Mouse (Mus musculus): Measurements from ENCODE around the gene Mdh1b. TPM values are rescaled to one million over a fixed set of nuclear protein-coding genes. Genes with fewer than 3 reads are reported as not detected.

Gene Mdh1b
- total RNA-seq (2012; rRNA removed) (not detected in 2 replicates), polyA plus RNA-seq (2012; ENCODE audit: insufficient read depth in 1 of 2, insufficient read length in 2 of 2, low read depth in 1 of 2, low replicate concordance in 2 of 2, missing spikeins in 1 of 2) (not detected)

DNA sequence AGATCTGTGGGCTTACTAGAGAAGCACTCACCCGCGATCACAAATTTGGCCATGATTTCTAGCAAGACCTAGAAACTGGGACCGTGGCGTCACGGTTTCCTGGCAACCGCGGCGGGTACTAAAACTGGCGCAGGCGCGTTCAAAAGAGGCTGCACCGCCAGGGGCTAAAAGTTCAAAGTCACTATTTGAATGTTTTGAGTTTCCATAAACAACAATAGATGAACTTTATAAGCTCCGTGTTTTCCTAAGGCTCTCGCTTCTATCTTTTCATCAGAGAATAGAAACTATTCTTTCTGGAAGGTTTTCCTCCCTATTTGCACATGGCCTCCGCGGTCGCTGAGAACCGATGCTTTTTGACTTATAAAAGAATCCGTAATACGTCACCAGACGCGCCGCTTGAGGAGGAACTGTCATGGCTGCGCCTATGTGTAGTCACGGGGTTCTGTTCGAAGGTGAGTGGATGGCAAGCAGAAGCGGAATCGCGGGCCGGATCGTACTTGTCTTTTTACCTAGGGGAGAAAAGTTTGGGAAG lies at the start of gene Mdh1b, which contains the start of gene Fastkd2:
Mdh1b (minus strand) TSS at position 79 of the 532 bp plus-strand sequence.
Fastkd2 (plus strand) TSS at position 375 of the 532 bp plus-strand sequence.
- no peak within 1 kb of the TSS for H3K27ac ChIP-seq (ENCODE audit: control insufficient read depth, low read depth, low read length)
- H3K4me3 ChIP-seq (ENCODE audit: control insufficient read depth in 1 of 2, insufficient read depth in 1 of 2, low read depth in 2 of 2, low read length in 2 of 2): no peak within 1 kb of the TSS
- no peaks in the 10 kb centered on the region for H3K4me1 ChIP-seq (ENCODE audit: control insufficient read depth in 1 of 2, insufficient read depth in 2 of 2, low read length in 2 of 2)
- H3K9me3 ChIP-seq (replicated peaks; ENCODE audit: insufficient read depth, low read length): no peaks in the 10 kb centered on the region
- no peaks in the 10 kb centered on the region for H3K36me3 ChIP-seq (ENCODE audit: control insufficient read depth in 1 of 2, insufficient read depth in 2 of 2, low read length in 2 of 2)
- no peaks in the 10 kb centered on the region for H3K27me3 ChIP-seq (ENCODE audit: control insufficient read depth in 1 of 2, insufficient read depth in 2 of 2, low read length in 2 of 2)
- DNase-seq (ENCODE audit: low read depth, low spot score): no peak
- TF ChIP-seq MAX (IDR thresholded peaks at IDR 0.05; ENCODE audit: low read length): no peak
- no peak for TF ChIP-seq CHD2 (IDR thresholded peaks at IDR 0.05; ENCODE audit: low read length)
- no peak for TF ChIP-seq RAD21 (IDR thresholded peaks at IDR 0.05; ENCODE audit: low read depth, low read length)
- TF ChIP-seq UBTF (IDR thresholded peaks at IDR 0.05; ENCODE audit: borderline replicate concordance, insufficient read depth, low read depth, low read length): no peak
- no peak for TF ChIP-seq ETS1 (IDR thresholded peaks at IDR 0.05; ENCODE audit: low read depth, low read length)
- no peak for TF ChIP-seq ZNF384 (IDR thresholded peaks at IDR 0.05; ENCODE audit: low read depth, low read length)
- TF ChIP-seq ZC3H11A (IDR thresholded peaks at IDR 0.05; ENCODE audit: low read depth, low read length): no peak
- no peak for TF ChIP-seq USF1 (IDR thresholded peaks at IDR 0.05; ENCODE audit: low read depth, low read length)
- no peak for TF ChIP-seq POLR2AphosphoS5 (IDR thresholded peaks at IDR 0.05; ENCODE audit: borderline replicate concordance, low read depth, low read length)
- no peak for TF ChIP-seq CTCF (IDR thresholded peaks at IDR 0.05 in 2 of 3, conservative IDR thresholded peaks at IDR 0.05 in 1 of 3; ENCODE audit: control insufficient read depth in 1 of 3, insufficient read depth in 1 of 3, low read depth in 2 of 3, low read length in 3 of 3, poor library complexity in 1 of 3, severe bottlenecking in 1 of 3)
- TF ChIP-seq NRF1 (IDR thresholded peaks at IDR 0.05; ENCODE audit: insufficient read depth, low read depth, low read length, poor library complexity, severe bottlenecking): no peak
- no peak for TF ChIP-seq POLR2A (IDR thresholded peaks at IDR 0.05; ENCODE audit: control insufficient read depth in 1 of 2, insufficient read depth in 1 of 2, low read depth in 1 of 2, low read length in 2 of 2, poor library complexity in 1 of 2)
- TF ChIP-seq EP300 (IDR thresholded peaks at IDR 0.05; ENCODE audit: low read depth in 1 of 2, low read length in 2 of 2): no peak
- TF ChIP-seq GATA1 (IDR thresholded peaks at IDR 0.05; ENCODE audit: low read depth, low read length): no peak
- TF ChIP-seq KAT2A (conservative IDR thresholded peaks at IDR 0.05; ENCODE audit: low read depth, low read length): no peak
- no peak within 1 kb of the TSS for H3K9ac ChIP-seq (ENCODE audit: control insufficient read depth, low read depth, low read length, poor library complexity, severe bottlenecking)
- H3K79me2 ChIP-seq (ENCODE audit: control insufficient read depth, insufficient read depth, low read length, poor library complexity): no peaks in the 10 kb centered on the region

DNA sequence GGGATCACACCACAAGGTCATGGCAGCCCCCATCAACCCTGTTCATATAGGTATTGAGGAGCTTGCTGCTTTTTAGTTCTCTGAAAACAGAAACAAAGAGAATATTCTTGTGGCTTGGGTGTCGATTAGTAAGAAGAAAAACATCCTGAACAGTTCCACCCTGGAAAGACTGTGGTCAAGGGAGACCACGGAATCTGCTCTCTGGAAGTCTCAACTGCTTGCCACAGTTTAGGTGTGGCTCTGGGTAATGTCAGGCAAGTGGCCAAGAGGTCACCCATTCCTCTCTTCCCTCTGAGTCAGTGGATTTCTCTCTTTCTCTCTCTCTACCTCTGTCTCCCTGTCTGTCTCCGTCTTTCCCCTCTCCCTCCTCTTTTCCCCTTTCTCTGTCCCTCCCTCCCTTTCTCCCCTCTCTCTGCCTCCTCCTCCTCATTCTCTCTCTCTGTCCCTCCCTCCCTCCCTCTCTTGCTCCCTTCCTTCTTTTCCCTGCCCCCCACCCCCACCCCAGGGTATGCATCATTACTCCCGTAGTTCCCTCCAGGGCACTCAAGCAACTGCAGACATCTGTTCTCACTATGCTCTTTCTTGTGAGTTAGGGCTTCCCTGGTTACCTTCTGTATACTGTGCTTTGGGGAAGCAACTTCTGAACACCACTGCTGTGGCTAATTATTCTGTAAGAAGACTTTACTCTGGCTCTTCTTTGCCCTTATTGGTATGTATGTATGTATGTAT lies 46.9 kb upstream of the Mdh1b start:
- Histone ChIP-seq H3K4me3 (ENCODE audit: control insufficient read depth in 1 of 2, insufficient read depth in 1 of 2, low read depth in 2 of 2, low read length in 2 of 2) (no peak overlapping the region), H3K4me1 (ENCODE audit: control insufficient read depth in 1 of 2, insufficient read depth in 2 of 2, low read length in 2 of 2) (no peaks in the 10 kb centered on the region), H3K79me2 (ENCODE audit: control insufficient read depth, insufficient read depth, low read length, poor library complexity) (no peaks in the 10 kb centered on the region), H3K9ac (ENCODE audit: control insufficient read depth, low read depth, low read length, poor library complexity, severe bottlenecking) (no peak overlapping the region), H3K27ac (ENCODE audit: control insufficient read depth, low read depth, low read length) (no peak overlapping the region), H3K27me3 (ENCODE audit: control insufficient read depth in 1 of 2, insufficient read depth in 2 of 2, low read length in 2 of 2) (no peaks in the 10 kb centered on the region), H3K36me3 (ENCODE audit: control insufficient read depth in 1 of 2, insufficient read depth in 2 of 2, low read length in 2 of 2) (no peaks in the 10 kb centered on the region), H3K9me3 (replicated peaks; ENCODE audit: insufficient read depth, low read length) (no peaks in the 10 kb centered on the region)
- TF ChIP-seq EP300 (IDR thresholded peaks at IDR 0.05; ENCODE audit: low read depth in 1 of 2, low read length in 2 of 2) (no peak), MYC (IDR thresholded peaks at IDR 0.05; ENCODE audit: low read depth, low read length) (no peak), ZC3H11A (IDR thresholded peaks at IDR 0.05; ENCODE audit: low read depth, low read length) (no peak), SMC3 (IDR thresholded peaks at IDR 0.05; ENCODE audit: low read depth, low read length) (no peak), E2F4 (IDR thresholded peaks at IDR 0.05; ENCODE audit: borderline replicate concordance, low read depth, low read length) (no peak), ZNF384 (IDR thresholded peaks at IDR 0.05; ENCODE audit: low read depth, low read length) (no peak), NRF1 (IDR thresholded peaks at IDR 0.05; ENCODE audit: insufficient read depth, low read depth, low read length, poor library complexity, severe bottlenecking) (no peak), MEF2A (IDR thresholded peaks at IDR 0.05; ENCODE audit: extremely low read depth, insufficient replicate concordance, low read depth, low read length, poor library complexity, severe bottlenecking) (no peak), BHLHE40 (IDR thresholded peaks at IDR 0.05; ENCODE audit: borderline replicate concordance, low read depth, low read length) (no peak), NELFE (IDR thresholded peaks at IDR 0.05; ENCODE audit: low read depth, low read length) (no peak), MAX (IDR thresholded peaks at IDR 0.05; ENCODE audit: low read length) (no peak)
- no peak for DNase-seq (ENCODE audit: low read depth, low spot score)
